ENCODE assay signal across 8 mouse cellular contexts in the genomic region with DNA sequence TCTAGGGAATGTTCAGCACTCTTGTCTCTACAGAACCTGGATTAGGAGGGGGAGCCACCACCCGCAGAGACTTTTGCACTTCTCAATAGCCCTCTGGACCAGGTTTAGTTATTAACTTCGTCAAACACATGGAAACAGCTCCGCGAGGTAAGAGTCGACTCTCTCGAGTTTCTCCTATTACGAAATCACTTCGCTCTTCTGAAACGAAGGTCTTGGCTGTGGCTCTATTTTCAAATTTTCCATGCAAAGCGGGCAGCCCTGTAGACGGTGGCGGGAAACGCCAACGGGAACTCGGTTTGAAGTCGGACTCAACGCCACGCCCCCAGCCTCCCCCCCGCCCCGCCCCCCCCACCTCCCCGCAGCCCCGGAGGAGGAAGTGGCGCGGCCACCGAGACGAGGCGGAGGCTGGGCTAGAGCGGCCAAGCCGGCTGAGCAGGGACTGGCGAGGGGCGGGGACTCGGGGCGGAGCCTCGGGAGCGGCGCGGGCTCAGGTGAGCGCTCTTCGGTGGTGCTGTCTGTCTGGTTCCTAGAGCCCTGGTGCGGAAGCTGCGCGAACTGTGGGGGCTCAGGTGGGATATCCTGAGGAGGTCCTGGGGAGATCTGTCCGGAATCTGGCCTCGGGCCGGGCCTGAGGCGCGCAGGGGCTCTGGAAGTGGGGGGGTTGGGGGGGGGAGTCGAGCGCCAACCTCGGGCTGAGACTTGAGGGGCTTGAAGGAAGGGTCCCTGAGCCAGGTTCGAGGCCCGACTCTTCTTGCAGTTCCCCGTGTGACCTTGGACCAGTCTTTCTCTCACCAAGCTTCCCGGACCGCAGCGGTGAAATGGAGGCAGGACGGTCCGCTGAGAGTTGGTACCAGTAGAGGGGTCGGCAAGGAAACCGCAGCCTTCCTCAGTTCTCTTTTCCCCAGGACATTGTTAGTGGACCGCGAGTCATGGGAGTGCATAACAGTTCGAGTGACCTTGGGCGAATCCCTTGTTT. TPM values are rescaled to one million over a fixed set of nuclear protein-coding genes. Genes with fewer than 3 reads are reported as not detected.
DNase-seq lines count a peak whose midpoint lies in the region; ATAC-seq and TF ChIP-seq lines count a peak whose summit lies in the region.

A gene (plus strand): TSS at position 449 of the 976 bp plus-strand sequence.

- H3K4me2 ChIP-seq in heart, embryonic 12.5 days, result peak within 1 kb of the TSS; percentile 85
- H3K4me2 ChIP-seq in kidney, postnatal 0 days (ENCODE audit: low read length), result peak within 1 kb of the TSS; percentile 74
- peak within 1 kb of the TSS; percentile 80 for H3K4me2 ChIP-seq in liver, embryonic 11.5 days
- peak within 1 kb of the TSS; percentile 64 for H3K4me2 ChIP-seq in stomach, embryonic 14.5 days (replicated peaks; ENCODE audit: low read depth, low read length)

- peak; percentile 97 for DNase-seq in CD4-positive helper T cell, adult 2 months (ENCODE audit: low read depth, low spot score)
- peak; percentile 78 for DNase-seq in brain, embryonic 18.5 days (ENCODE audit: low read depth, low spot score)
- peak; percentile 95 for DNase-seq in kidney, postnatal 0 days (ENCODE audit: low spot score)
- peak; percentile 92 for DNase-seq in liver, embryonic 11.5 days (ENCODE audit: low spot score)
- peak; percentile 96 for DNase-seq in naive thymus-derived CD4-positive, alpha-beta T cell, adult 2 months (ENCODE audit: low read depth)

- H3K36me3 ChIP-seq in heart, embryonic 12.5 days, result peaks cover 22% of the 10 kb centered on the region
- H3K36me3 ChIP-seq in kidney, postnatal 0 days (ENCODE audit: insufficient read depth, low read length), result 0 out of 2 replicates have a peak, but pooled peaks cover 5% of the 10 kb centered on the region
- peaks cover 2% of the 10 kb centered on the region; the same call in 1 of the 2 replicates for H3K36me3 ChIP-seq in liver, embryonic 11.5 days (ENCODE audit: control insufficient read depth, insufficient read depth, low read length)
- H3K36me3 ChIP-seq in stomach, embryonic 14.5 days (ENCODE audit: control insufficient read depth, insufficient read depth, low read length), result peaks cover 11% of the 10 kb centered on the region

- peak within 1 kb of the TSS; percentile 81 for H3K9ac ChIP-seq in heart, embryonic 12.5 days
- peak within 1 kb of the TSS; percentile 79 for H3K9ac ChIP-seq in kidney, postnatal 0 days (ENCODE audit: low read depth, low read length)
- H3K9ac ChIP-seq in liver, embryonic 11.5 days (ENCODE audit: low read depth, low read length), result peak within 1 kb of the TSS; percentile 72
- H3K9ac ChIP-seq in stomach, embryonic 14.5 days (replicated peaks; ENCODE audit: low read depth, low read length), result peak within 1 kb of the TSS; percentile 52

- peak within 1 kb of the TSS; percentile 78 for H3K4me3 ChIP-seq in heart, embryonic 12.5 days
- peak within 1 kb of the TSS; percentile 83 for H3K4me3 ChIP-seq in kidney, postnatal 0 days (replicated peaks; ENCODE audit: low read depth, low read length)
- H3K4me3 ChIP-seq in liver, embryonic 11.5 days (ENCODE audit: low read depth, low read length), result peak within 1 kb of the TSS; percentile 67
- H3K4me3 ChIP-seq in stomach, embryonic 14.5 days (ENCODE audit: low read depth, low read length), result peak within 1 kb of the TSS; percentile 65

- H3K9me3 ChIP-seq in heart, embryonic 12.5 days (replicated peaks), result no peaks in the 10 kb centered on the region
- H3K9me3 ChIP-seq in kidney, postnatal 0 days (replicated peaks; ENCODE audit: low read length), result no peaks in the 10 kb centered on the region
- H3K9me3 ChIP-seq in liver, embryonic 11.5 days (ENCODE audit: control insufficient read depth, low read length), result no peaks in the 10 kb centered on the region
- H3K9me3 ChIP-seq in stomach, embryonic 14.5 days (ENCODE audit: control insufficient read depth, low read depth, low read length), result no peaks in the 10 kb centered on the region

- H3K27me3 ChIP-seq in heart, embryonic 12.5 days (replicated peaks), result no peaks in the 10 kb centered on the region
- H3K27me3 ChIP-seq in kidney, postnatal 0 days (ENCODE audit: insufficient read depth, low read length), result no peaks in the 10 kb centered on the region
- H3K27me3 ChIP-seq in liver, embryonic 11.5 days (replicated peaks; ENCODE audit: control insufficient read depth, insufficient read depth, low read length), result no peaks in the 10 kb centered on the region
- no peaks in the 10 kb centered on the region for H3K27me3 ChIP-seq in stomach, embryonic 14.5 days (ENCODE audit: control insufficient read depth, insufficient read depth, low read length)

- no peak for TF ChIP-seq CTCF in kidney, postnatal 0 days (IDR thresholded peaks at IDR 0.05; ENCODE audit: low read depth)

- WGBS in heart, embryonic 12.5 days, result 1% methylated on average over 63 of the region's 64 CpGs
- 2% methylated on average over 52 of the region's 64 CpGs for WGBS in kidney, postnatal 0 days
- WGBS in liver, embryonic 11.5 days, result under 1% methylated on average over 59 of the region's 64 CpGs
- WGBS in stomach, embryonic 14.5 days, result under 1% methylated on average over 59 of the region's 64 CpGs

- H3K4me1 ChIP-seq in heart, embryonic 12.5 days (replicated peaks), result peaks cover 8% of the 10 kb centered on the region
- 0 out of 2 replicates have a peak, but pooled peaks cover 6% of the 10 kb centered on the region for H3K4me1 ChIP-seq in kidney, postnatal 0 days (replicated peaks; ENCODE audit: insufficient read depth, low read length)
- H3K4me1 ChIP-seq in liver, embryonic 11.5 days (replicated peaks; ENCODE audit: control insufficient read depth, insufficient read depth, low read length), result peaks cover 5% of the 10 kb centered on the region
- peaks cover 2% of the 10 kb centered on the region; the same call in 1 of the 2 replicates for H3K4me1 ChIP-seq in stomach, embryonic 14.5 days (ENCODE audit: control insufficient read depth, insufficient read depth, low read length)

- peak within 1 kb of the TSS; percentile 83 for H3K27ac ChIP-seq in heart, embryonic 12.5 days (ENCODE audit: poor library complexity, severe bottlenecking)
- peak within 1 kb of the TSS; percentile 75 for H3K27ac ChIP-seq in kidney, postnatal 0 days
- peak within 1 kb of the TSS; percentile 75; the same call in 1 of the 2 replicates for H3K27ac ChIP-seq in liver, embryonic 11.5 days (ENCODE audit: low read depth, low read length)
- H3K27ac ChIP-seq in stomach, embryonic 14.5 days (ENCODE audit: low read length), result peak within 1 kb of the TSS; percentile 83

- peak; percentile 98 for ATAC-seq in erythroid progenitor cell, adult 5-6 weeks (replicated peaks; ENCODE audit: low FRiP score, poor library complexity, severe bottlenecking)
- ATAC-seq in heart, embryonic 12.5 days (ENCODE audit: insufficient number of reproducible peaks, low FRiP score), result peak; percentile 98
- peak; percentile 98 for ATAC-seq in kidney, postnatal 0 days (replicated peaks; ENCODE audit: low FRiP score, low read depth)
- peak; percentile 98 for ATAC-seq in liver, embryonic 11.5 days (replicated peaks; ENCODE audit: low FRiP score)
- peak; percentile 98 for ATAC-seq in stomach, embryonic 14.5 days (ENCODE audit: insufficient number of reproducible peaks, insufficient read depth, low FRiP score, low read depth)

RNA-seq across cellular contexts. Expression of the gene that starts here (rescaled TPM):
- 20.9 and 29.8 TPM in 2 replicates for total RNA-seq in erythroid progenitor cell, adult 5-6 weeks (2015; ENCODE audit: low replicate concordance)
- total RNA-seq in erythroid progenitor cell, adult 5-6 weeks (2017; ENCODE audit: low replicate concordance), result 22.3 and 32.3 TPM in 2 replicates
- polyA plus RNA-seq in heart, embryonic 12.5 days (2016; fragmentation: Nextera tagmentation; extraction: Ambion mirVana), result 23.6 and 24.4 TPM in 2 replicates
- 9.6 and 10.7 TPM in 2 replicates for polyA plus RNA-seq in kidney, postnatal 0 days (2015; fragmentation: Nextera tagmentation; extraction: Ambion mirVana)
- 22.6 and 24.0 TPM in 2 replicates for polyA plus RNA-seq in liver, embryonic 11.5 days (2014; fragmentation: Nextera tagmentation; extraction: Ambion mirVana)
- 23.8 and 25.4 TPM in 2 replicates for polyA plus RNA-seq in stomach, embryonic 14.5 days (2014; fragmentation: Nextera tagmentation; extraction: Ambion mirVana)

Comparison
In these comparisons a context has a peak if more than half of its experiments do, and no peak if none do; other contexts are left out.
1. Peak in every context shown above with its lines: DNase-seq, ATAC-seq, H3K4me3 ChIP-seq and H3K27ac ChIP-seq.